ENCODE assay signal across 9 mouse cellular contexts in the genomic region with DNA sequence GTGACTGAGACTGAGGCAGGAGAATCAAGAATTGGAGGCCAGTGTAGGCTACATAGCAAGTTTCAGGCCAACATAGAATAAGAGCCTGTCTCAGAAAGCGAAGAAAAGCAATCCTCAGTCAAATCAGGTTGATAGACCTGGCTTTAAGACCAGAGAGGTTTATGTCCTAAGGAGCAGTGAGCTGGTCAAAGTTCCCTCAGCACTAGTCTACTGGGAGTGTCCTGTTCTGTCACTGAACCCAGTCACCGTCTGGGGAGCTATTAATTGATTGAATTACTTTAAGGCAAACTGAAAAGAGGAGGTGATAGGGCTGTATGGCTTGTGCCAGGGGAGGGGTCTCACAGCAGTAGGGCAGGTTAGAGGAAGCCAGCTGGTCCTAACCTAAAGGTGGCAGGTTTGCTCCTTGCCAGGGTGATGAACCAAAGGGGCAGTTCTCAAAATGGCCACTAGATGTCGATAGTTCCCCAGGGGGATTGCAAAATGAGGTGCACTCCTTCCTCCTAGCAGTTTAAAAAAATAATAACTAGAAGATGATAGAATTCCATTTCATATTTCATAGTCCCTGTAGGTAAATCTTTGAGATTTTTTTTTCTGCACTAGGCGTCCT. TPM values are rescaled to one million over a fixed set of nuclear protein-coding genes. Genes with fewer than 3 reads are reported as not detected.
DNase-seq lines count a peak whose midpoint lies in the region; ATAC-seq lines count a peak whose summit lies in the region.
"Had no signal": no experiment of that assay in that cellular context is flagged by ENCODE, and none has a peak within 500 bp of the region (broad histone marks: within the 10 kb centered on the region; RNA-seq: fewer than 3 reads in every experiment).

No protein-coding gene starts in this region.

- no peak overlapping the region for H3K27ac ChIP-seq in forebrain, embryonic 14.5 days (ENCODE audit: low read depth, low read length)
- H3K27ac ChIP-seq in forebrain, embryonic 13.5 days, result no peak overlapping the region

- peaks cover 70% of the 10 kb centered on the region for H3K36me3 ChIP-seq in forebrain, embryonic 14.5 days (ENCODE audit: control insufficient read depth, insufficient read depth, low read length)
- H3K36me3 ChIP-seq in forebrain, embryonic 13.5 days (ENCODE audit: poor library complexity, severe bottlenecking), result peaks cover 72% of the 10 kb centered on the region

- H3K9ac ChIP-seq in forebrain, embryonic 14.5 days (ENCODE audit: low read length), result no peak overlapping the region
- no peak overlapping the region for H3K9ac ChIP-seq in forebrain, embryonic 13.5 days
- H3K9ac ChIP-seq: liver, embryonic 15.5 days had no signal

- no peak overlapping the region for H3K4me2 ChIP-seq in forebrain, embryonic 14.5 days (ENCODE audit: low read length)
- H3K4me2 ChIP-seq in forebrain, embryonic 13.5 days, result no peak overlapping the region
- H3K4me2 ChIP-seq: liver, embryonic 15.5 days had no signal

- DNase-seq in forebrain, embryonic 14.5 days (ENCODE audit: low spot score), result peak; percentile 64
- DNase-seq in R1 (ENCODE audit: low read depth, low spot score), result peak; percentile 71
- DNase-seq in cerebellum, postnatal 25 days, result peak; percentile 78 to 85
- peak; percentile 80 to 87 for DNase-seq in heart, postnatal 36 days
- DNase-seq in layer of hippocampus, postnatal 10 days (ENCODE audit: low spot score in 2 of 2), result peak; percentile 74 to 75
- DNase-seq in lung, postnatal 4 days, result peak; percentile 38 to 85
- peak; percentile 79 to 88 for DNase-seq in spleen, postnatal 10 days (ENCODE audit: low spot score in 2 of 2)

- no peak overlapping the region for H3K4me3 ChIP-seq in forebrain, embryonic 14.5 days (ENCODE audit: low read depth, low read length)
- no peak overlapping the region for H3K4me3 ChIP-seq in forebrain, embryonic 13.5 days
- H3K4me3 ChIP-seq: liver, embryonic 15.5 days had no signal

- H3K27me3 ChIP-seq in forebrain, embryonic 14.5 days (replicated peaks; ENCODE audit: control insufficient read depth, insufficient read depth, low read length), result no peaks in the 10 kb centered on the region
- H3K27me3 ChIP-seq in forebrain, embryonic 13.5 days, result no peaks in the 10 kb centered on the region
- H3K27me3 ChIP-seq: liver, embryonic 15.5 days had no signal

- ATAC-seq in forebrain, embryonic 14.5 days, result no peak
- no peak; the same call in 1 of the 2 replicates for ATAC-seq in forebrain, embryonic 13.5 days

- H3K4me1 ChIP-seq in forebrain, embryonic 14.5 days (ENCODE audit: control insufficient read depth, insufficient read depth, low read length), result no peaks in the 10 kb centered on the region
- H3K4me1 ChIP-seq in forebrain, embryonic 13.5 days, result no peaks in the 10 kb centered on the region

- H3K9me3 ChIP-seq in forebrain, embryonic 14.5 days (replicated peaks; ENCODE audit: control insufficient read depth, low read length), result no peaks in the 10 kb centered on the region
- H3K9me3 ChIP-seq in forebrain, embryonic 13.5 days (replicated peaks), result no peaks in the 10 kb centered on the region
- H3K9me3 ChIP-seq: liver, embryonic 15.5 days had no signal

- 42% methylated on average over 4 of the region's 4 CpGs for WGBS in forebrain, embryonic 14.5 days
- WGBS in forebrain, embryonic 13.5 days, result 43% methylated on average over 4 of the region's 4 CpGs

- intact Hi-C loops in heart, postnatal 36 days (cut with DNase I), result no loop called here

RNA-seq across cellular contexts. Expression of a gene that starts 8.3 kb away (rescaled TPM):
- polyA plus RNA-seq in forebrain, embryonic 14.5 days (2014; fragmentation: Nextera tagmentation; extraction: Ambion mirVana), result 77.5 and 81.8 TPM in 2 replicates
- polyA plus RNA-seq in forebrain, embryonic 13.5 days (2015; fragmentation: Nextera tagmentation; extraction: Ambion mirVana), result 71.0 and 74.0 TPM in 2 replicates
- 10 to 100 TPM; 15.4 to 17.0 TPM for total RNA-seq in heart, postnatal 36 days (2021)
- total RNA-seq in layer of hippocampus, postnatal 10 days (2021), result 10 to 100 TPM; 34.0 to 39.6 TPM

RNA-seq across cellular contexts. Expression of a gene that starts 38.6 kb away (rescaled TPM):
- polyA plus RNA-seq in forebrain, embryonic 14.5 days (2014; fragmentation: Nextera tagmentation; extraction: Ambion mirVana), result 1.0 and 1.6 TPM in 2 replicates
- polyA plus RNA-seq in forebrain, embryonic 13.5 days (2015; fragmentation: Nextera tagmentation; extraction: Ambion mirVana), result 0.30 and 0.43 TPM in 2 replicates
- 1 to 10 TPM; 3.1 to 4.1 TPM for total RNA-seq in heart, postnatal 36 days (2021)
- under 1 TPM; 0.62 to 0.69 TPM for total RNA-seq in layer of hippocampus, postnatal 10 days (2021)

RNA-seq across cellular contexts. Expression of a gene that starts 46.7 kb away (rescaled TPM):
- polyA plus RNA-seq in forebrain, embryonic 14.5 days (2014; fragmentation: Nextera tagmentation; extraction: Ambion mirVana), result 83.5 and 92.4 TPM in 2 replicates
- polyA plus RNA-seq in forebrain, embryonic 13.5 days (2015; fragmentation: Nextera tagmentation; extraction: Ambion mirVana), result 210 and 214 TPM in 2 replicates
- total RNA-seq in heart, postnatal 36 days (2021), result 10 to 100 TPM; 56.6 to 60.9 TPM
- total RNA-seq in layer of hippocampus, postnatal 10 days (2021), result 10 to 100 TPM; 53.5 to 59.3 TPM
